Mouse (Mus musculus) layer of hippocampus, postnatal 36 days (tissue): ENCODE results near the gene 9330161L09Rik. TPM values are rescaled to one million over a fixed set of nuclear protein-coding genes. Genes with fewer than 3 reads are reported as not detected.
A peak's percentile ranks its signal among the peaks of the same experiment; 100 is the strongest.
"Not testable (repeated sequence)": the region's sequence is repeated elsewhere in the genome, so short reads cannot be mapped to it uniquely, and the experiment has no call there.

ENCODE experiments used
- DNase-seq, 2 experiments: peaks; one replicate each; pipeline ENCODE4 v3.0.0; 2022
- total RNA-seq, 2 experiments: library from RNA; stranded (reverse); gene quantifications; 2 replicates each; pipeline ENCODE4 v1.2.3; 2021

9330161L09Rik gene
- total RNA-seq, result 1 to 10 TPM; 2.5 to 3.3 TPM

DNA sequence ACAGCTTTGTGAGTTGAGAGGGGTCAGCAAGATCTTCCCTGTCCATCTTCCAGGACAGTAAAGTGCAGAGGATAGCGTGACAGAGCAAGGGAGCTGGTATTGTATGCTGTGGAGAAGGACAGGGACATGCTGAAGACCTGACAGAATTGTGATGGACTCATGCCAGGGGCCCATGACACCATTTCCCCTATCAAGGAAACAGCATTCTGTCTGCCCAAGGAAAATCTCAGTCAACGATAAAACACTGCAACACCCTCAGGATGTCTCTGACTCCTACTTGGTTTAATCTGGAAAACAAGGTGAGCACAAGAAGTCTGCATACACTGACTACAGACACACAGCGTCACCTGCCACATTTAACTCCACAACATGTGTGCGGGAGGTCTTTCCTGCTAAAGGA lies at the start of gene 9330161L09Rik:
Gene 9330161L09Rik, minus strand, starts transcription at position 101 of the 400 bp plus-strand sequence.
- no peak for DNase-seq

DNA sequence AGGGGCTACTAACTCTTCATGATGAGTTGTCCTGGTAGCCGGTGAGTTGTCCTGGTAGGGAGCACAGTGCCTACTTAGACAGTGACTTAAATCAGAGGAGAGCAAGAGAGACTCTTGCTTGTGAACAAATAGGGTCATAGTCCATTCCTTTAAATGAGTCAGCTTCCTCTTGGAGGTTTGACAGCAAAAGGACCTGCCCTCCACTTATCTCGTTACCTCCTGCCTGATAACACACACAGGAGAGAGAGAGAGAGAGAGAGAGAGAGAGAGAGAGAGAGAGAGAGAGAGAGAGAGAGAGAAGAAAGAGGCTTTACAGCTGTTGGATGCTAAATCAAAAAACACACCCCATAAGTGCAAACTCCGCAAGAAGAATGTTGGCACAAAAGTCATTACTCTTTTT lies 49.5 kb upstream of the 9330161L09Rik start, which contains the start of gene Ifi27l2b:
Gene Ifi27l2b, minus strand, starts transcription at position 84 of the 400 bp plus-strand sequence.
- no peak for DNase-seq

DNA sequence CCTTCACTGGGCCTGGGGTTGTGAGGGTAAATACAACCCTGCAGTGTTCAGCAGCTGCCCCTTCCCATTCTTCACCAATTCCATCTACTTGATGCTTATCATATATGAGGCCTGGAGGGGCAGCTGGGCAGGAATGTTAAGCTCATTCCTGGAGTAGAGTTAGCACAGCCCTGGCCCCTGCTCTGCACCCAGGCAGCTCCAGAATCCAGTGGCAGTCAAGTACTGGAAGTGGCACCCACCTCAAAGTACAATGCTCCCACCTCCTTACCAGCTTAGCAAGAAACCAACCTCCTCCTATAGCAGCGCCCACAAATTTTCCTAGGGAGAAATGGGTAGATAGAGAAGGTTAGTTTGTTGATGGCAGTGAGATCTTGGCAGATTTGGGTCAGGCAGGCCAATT lies 49.1 kb upstream of the 9330161L09Rik start:
- DNase-seq, result not testable (repeated sequence)

GRCm38 (mm10) chr12:103453361-103453760 lies 45.7 kb upstream of the 9330161L09Rik start:
- DNase-seq, result no peak

DNA sequence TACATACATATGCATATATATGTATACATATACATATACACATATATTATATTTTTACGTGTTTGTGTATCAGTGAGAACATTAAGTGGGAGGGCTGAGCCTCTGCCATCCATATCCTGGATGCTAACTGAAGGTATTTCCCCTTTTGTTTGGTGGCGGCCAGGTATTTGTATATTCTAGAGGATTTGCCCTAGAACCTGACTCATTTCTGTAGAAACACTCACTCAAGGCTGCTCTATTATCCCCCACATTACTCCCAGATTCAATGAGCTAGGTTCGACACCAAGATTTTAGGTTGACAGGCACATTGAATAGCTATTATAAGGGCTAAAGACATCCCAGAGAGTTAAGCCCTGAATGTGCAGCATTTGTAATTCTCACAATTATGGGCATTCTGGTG lies 37.4 kb upstream of the 9330161L09Rik start:
- no peak for DNase-seq

DNA sequence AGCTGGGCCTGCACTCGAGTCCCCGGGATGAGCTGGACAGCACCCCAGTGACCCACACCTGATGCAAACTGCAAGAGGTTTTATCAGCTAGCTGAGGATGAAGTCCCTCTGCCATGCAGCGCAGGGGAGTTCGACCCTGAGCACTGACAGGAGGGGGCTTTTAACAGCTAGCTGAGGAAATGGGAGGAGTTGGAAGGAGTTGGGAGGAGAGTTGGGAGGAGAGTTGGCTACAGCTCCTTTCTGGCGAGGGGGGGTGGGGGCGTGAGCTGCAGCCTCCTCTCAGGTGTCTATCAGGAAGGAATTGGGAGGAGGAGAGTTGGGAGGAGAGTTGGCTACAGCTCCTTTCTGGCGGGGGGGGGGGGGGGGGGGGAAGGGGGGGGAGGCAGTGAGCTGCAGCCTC lies 36.6 kb upstream of the 9330161L09Rik start:
- DNase-seq, result not testable (repeated sequence)

DNA sequence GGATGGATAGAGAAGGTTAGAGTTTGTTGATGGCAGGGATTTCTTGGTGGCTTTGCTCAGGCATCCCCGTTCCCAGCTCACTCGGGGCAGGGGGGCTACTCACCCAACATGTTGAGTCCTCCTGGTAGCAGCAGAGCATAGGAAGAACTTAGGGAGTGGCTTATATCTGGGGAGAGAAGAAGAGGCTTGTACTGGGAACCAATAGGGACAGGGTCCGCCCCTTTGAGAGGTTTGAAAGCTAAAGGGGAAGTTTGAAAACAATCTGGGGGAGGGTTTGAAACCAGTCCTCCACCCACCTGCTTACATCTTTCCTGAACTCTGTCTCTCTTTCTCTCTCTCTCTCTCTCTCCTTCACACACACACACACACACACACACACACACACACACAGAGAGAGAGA lies 35.9 kb upstream of the 9330161L09Rik start, which contains the start of gene Ifi27l2a:
Gene Ifi27l2a, minus strand, starts transcription at position 157 of the 400 bp plus-strand sequence.
- DNase-seq, result no peak

- DNase-seq, result no peak
Measured at GRCm38 (mm10) chr12:103437601-103438000, 30.0 kb upstream of the 9330161L09Rik start.

- DNase-seq, result no peak
Measured at GRCm38 (mm10) chr12:103434861-103435260, 27.2 kb upstream of the 9330161L09Rik start.

DNA sequence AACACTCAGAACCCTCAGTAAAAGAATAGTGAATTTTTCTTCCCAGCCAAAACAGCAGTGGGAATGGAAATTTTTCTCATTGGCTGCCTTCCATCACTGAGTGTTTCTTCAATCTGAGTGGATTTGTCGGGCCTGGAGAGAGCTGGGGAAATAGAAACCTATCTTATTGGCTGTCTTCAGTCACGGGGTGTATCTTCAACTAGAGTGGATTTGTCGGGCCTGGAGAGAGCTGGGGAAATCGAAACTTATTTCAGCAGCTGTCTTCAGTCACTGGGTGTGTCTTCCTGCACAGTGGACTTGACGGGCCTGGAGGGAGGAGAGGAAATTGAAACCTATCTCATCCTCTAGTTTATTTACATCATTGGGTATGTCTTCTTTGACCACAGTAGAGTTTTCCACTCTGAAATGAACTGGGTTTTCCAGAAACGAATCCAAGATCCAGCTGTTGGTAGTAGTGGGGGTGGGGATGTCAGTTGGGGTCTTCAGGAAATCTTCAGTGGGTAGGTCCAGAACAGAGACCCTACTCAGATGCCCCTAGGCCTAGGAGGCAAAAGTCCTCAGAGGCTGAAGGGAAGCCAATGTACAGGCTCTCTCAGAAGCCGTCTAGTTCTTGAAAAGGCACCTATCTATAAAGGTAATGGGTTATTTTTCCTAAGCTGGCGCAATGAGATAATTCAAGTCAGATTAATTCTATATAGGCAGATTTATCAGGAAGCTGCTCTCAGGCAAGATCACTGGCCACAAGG lies 26.5 kb upstream of the 9330161L09Rik start, which contains the start of gene Ifi27:
Gene Ifi27, plus strand, starts transcription at position 226 of the 746 bp plus-strand sequence.
- DNase-seq, result peak; percentile 28 to 41

DNA sequence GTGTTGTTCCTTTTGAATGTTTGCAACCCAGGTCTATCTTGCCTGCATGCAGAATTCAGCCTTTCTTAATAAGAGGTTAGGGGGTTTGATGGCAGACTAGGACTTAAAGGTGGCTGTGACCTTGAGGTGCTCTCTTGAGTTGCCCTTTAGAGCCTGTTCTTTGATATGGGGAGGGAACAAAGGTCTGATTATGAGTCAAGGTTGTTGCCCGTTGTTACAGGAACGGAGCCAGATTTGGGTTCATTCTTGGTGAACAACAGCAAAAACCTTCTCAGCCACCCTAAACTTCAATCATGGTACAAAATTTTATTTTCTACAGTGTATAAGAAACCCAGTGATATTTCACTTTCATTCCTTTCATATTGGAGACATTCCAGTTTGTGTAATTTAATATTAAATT lies 25.8 kb upstream of the 9330161L09Rik start:
- no peak for DNase-seq

GRCm38 (mm10) chr12:103426710-103427109 lies 19.1 kb upstream of the 9330161L09Rik start:
- no peak for DNase-seq

DNA sequence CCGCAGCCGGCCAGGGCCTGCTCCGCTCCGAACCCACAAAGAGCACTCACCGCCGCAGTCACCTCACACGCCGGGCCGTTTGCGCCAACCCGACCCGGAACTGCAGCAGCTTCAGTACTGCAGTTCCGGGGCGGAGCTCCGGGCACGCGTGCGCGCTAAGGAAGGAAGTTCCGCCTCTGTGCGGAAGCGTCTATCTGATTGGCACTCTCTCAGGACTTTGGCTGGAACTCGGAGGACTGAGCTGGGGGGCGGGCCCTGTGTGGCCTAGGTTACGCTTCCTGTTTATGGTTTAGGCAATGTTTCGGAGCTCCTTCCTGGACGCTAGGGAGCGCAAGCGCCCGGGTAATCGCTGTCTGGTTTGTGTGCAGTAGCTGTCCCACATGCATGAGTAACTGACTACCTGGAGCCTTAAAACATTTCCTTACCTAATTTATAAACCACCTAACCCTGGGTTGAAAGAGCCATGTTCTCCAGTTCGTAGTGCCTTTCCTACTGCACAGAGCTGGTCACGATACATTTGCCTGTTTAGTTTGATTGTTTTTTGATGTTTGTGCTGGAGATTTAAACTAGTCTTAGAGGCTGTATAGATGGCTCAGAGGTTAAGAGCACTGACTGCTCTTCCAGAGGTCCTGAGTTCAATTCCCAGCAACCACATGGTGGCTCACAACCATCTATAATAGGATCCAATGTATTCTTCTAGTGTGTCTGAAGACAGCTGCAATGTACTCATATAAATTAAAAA lies 18.3 kb upstream of the 9330161L09Rik start, which contains the start of gene Ddx24:
Gene Ddx24, minus strand, starts transcription at position 102 of the 742 bp plus-strand sequence.
- DNase-seq, result peak; percentile 98

- no peak for DNase-seq
Measured at GRCm38 (mm10) chr12:103425016-103425728, 17.6 kb upstream of the 9330161L09Rik start.

DNA sequence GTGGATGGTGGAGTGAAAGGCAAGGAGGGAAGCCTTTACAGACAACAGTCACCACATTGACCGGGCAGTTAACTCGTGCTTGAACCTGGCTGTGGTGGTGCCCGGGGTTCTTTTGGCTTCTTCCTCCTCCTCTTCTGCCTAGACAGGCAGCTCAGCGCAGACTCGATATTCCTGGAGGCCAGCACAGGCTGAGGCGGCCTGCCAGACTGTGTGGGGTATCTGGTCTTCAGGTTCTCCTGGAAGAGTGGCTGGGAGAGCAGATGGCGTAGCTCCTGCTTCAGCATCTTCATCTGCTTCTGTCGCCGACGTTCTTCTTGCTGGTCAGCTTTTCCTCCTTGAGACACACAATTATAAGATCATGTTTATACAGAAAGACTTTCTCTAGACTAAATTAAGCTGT lies 524 bp upstream of the 9330161L09Rik start:
- peak; percentile 40 to 41 for DNase-seq

DNA sequence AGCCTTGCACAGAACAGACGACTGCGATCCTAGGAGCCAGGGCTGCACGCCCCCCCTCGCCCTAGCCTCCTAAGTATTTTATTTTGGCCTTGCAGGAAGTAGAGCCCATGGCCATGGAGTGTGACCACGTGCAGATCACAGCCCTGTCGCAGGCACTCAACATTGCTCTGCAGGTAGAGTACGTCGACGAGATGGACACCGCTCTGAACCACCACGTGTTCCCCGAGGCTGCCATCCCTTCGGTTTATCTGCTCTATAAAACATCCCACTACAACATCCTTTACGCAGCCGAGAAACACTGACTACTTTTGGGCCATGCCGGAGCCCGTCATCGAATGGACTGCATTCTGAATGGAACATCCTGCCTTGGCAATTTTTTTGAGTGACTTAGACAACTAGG lies 3.5 kb downstream of the 9330161L09Rik start:
- DNase-seq, result no peak

DNA sequence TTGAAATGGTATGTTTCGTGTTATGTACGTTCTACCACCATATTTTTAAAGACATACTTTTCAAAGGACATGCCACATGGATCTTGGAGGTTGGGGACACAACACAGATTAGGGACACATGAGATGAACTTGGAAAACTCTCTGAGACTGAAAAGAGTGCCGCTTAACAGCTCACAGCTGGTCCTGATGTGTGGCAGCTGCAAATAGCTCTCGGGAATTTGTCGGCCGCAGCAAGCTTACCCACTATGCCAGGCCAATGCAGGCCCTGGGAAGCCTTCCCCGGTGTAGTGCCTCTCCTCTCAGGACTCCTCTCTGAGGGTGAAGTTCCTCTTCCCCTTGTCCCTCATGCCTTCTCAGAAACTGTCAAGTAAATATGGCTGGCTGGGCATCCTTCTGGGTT lies 10.9 kb downstream of the 9330161L09Rik start:
- DNase-seq, result no peak

- no peak for DNase-seq
Measured at GRCm38 (mm10) chr12:103395486-103396275, 11.9 kb downstream of the 9330161L09Rik start.

DNA sequence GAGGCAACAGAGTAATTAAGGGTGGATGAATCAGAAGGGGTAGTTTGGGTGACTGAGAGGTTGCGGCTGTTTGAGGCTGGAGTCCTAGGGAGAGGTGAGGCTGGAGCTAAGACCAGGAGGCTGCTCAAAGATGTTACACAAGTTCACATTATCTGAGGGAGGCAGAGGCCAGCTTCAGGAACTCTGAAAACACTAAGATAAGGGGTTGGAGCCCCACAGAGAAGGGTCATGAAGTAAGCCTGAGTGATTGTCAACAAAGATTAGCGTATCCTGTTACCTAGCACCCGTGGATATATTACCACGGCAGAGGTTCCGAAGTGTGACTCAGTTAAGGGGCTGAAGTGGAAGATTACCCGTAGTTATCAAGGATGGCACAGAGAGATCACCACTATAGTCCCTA lies 14.1 kb downstream of the 9330161L09Rik start:
- DNase-seq, result no peak

GRCm38 (mm10) chr12:103391098-103391497 lies 16.5 kb downstream of the 9330161L09Rik start:
- DNase-seq, result peak; percentile 65 to 74

- no peak for DNase-seq
Measured at GRCm38 (mm10) chr12:103389982-103390381, 17.6 kb downstream of the 9330161L09Rik start.

- DNase-seq, result no peak
Measured at GRCm38 (mm10) chr12:103389348-103389727, 18.3 kb downstream of the 9330161L09Rik start.
